8 mouse cellular contexts compared by ENCODE assay signal in genomic region chr13:112744061-112744849, GRCm38 (mm10). TPM values are rescaled to one million over a fixed set of nuclear protein-coding genes. Genes with fewer than 3 reads are reported as not detected.
DNase-seq lines count a peak whose midpoint lies in the region; ATAC-seq and TF ChIP-seq lines count a peak whose summit lies in the region.

No protein-coding gene starts in this region.

- TF ChIP-seq EP300 in liver, postnatal 0 days (IDR thresholded peaks at IDR 0.05; ENCODE audit: low read depth), result no peak

- TF ChIP-seq POLR2A in kidney, adult 2 months (IDR thresholded peaks at IDR 0.05; ENCODE audit: low read depth, low read length), result no peak
- TF ChIP-seq POLR2A in embryonic fibroblast, embryonic 13.5 days (IDR thresholded peaks at IDR 0.05; ENCODE audit: low read depth, low read length), result no peak

- no peaks in the 10 kb centered on the region for H3K27me3 ChIP-seq in kidney, adult 2 months (replicated peaks; ENCODE audit: control insufficient read depth, insufficient read depth, low read length)
- H3K27me3 ChIP-seq in heart, embryonic 15.5 days, result no peaks in the 10 kb centered on the region
- no peaks in the 10 kb centered on the region for H3K27me3 ChIP-seq in liver, postnatal 0 days (ENCODE audit: insufficient read depth, low read length)

- H3K27ac ChIP-seq in kidney, adult 2 months (ENCODE audit: insufficient read depth, low read depth, low read length), result peak overlapping the region; percentile 44
- peak overlapping the region; percentile 59 for H3K27ac ChIP-seq in embryonic fibroblast, embryonic 13.5 days (ENCODE audit: insufficient read depth, low read length)
- peak overlapping the region; percentile 45 for H3K27ac ChIP-seq in heart, embryonic 15.5 days
- peak overlapping the region; percentile 93 for H3K27ac ChIP-seq in liver, postnatal 0 days (ENCODE audit: low read depth)

- no peak overlapping the region for H3K4me3 ChIP-seq in kidney, adult 2 months (ENCODE audit: insufficient read depth, low read depth, low read length)
- no peak overlapping the region for H3K4me3 ChIP-seq in embryonic fibroblast, embryonic 13.5 days (ENCODE audit: insufficient read depth, low read length)
- no peak overlapping the region for H3K4me3 ChIP-seq in heart, embryonic 15.5 days
- H3K4me3 ChIP-seq in liver, postnatal 0 days (ENCODE audit: low read depth, low read length), result no peak overlapping the region

- TF ChIP-seq CTCF in kidney, adult 2 months (conservative IDR thresholded peaks at IDR 0.05; ENCODE audit: insufficient read depth, insufficient read length, low read depth, low read length), result no peak
- TF ChIP-seq CTCF in embryonic fibroblast, embryonic 13.5 days (IDR thresholded peaks at IDR 0.05; ENCODE audit: borderline replicate concordance, insufficient read depth, low read length), result no peak
- TF ChIP-seq CTCF in liver, postnatal 0 days (IDR thresholded peaks at IDR 0.05; ENCODE audit: low read depth), result no peak

- H3K4me1 ChIP-seq in kidney, adult 2 months (ENCODE audit: control insufficient read depth, insufficient read depth, low read length), result peaks cover 6% of the 10 kb centered on the region
- peaks cover 9% of the 10 kb centered on the region for H3K4me1 ChIP-seq in embryonic fibroblast, embryonic 13.5 days (ENCODE audit: control insufficient read depth, insufficient read depth, low read length)
- peaks cover 3% of the 10 kb centered on the region; the same call in 1 of the 2 replicates for H3K4me1 ChIP-seq in heart, embryonic 15.5 days (replicated peaks)
- H3K4me1 ChIP-seq in liver, postnatal 0 days (ENCODE audit: insufficient read depth), result peaks cover 38% of the 10 kb centered on the region

- peak; percentile 72 for DNase-seq in kidney, adult 2 months
- no peak for DNase-seq in kidney, postnatal 10 days
- no peak for DNase-seq in liver, postnatal 0 days
- DNase-seq in thymus, postnatal 4 days, result no peak

- H3K4me2 ChIP-seq in heart, embryonic 15.5 days, result no peak overlapping the region
- H3K4me2 ChIP-seq in liver, postnatal 0 days (ENCODE audit: low read depth, low read length), result no peak overlapping the region

- 74% methylated on average over 15 of the region's 15 CpGs for WGBS in kidney, adult 2 months
- 70% methylated on average over 15 of the region's 15 CpGs for WGBS in heart, embryonic 15.5 days
- WGBS in liver, postnatal 0 days (ENCODE audit: insufficient replicate concordance), result 85% methylated on average over 15 of the region's 15 CpGs

- no peaks in the 10 kb centered on the region for H3K36me3 ChIP-seq in kidney, adult 2 months (ENCODE audit: control insufficient read depth, insufficient read depth, low read length)
- H3K36me3 ChIP-seq in heart, embryonic 15.5 days, result no peaks in the 10 kb centered on the region
- no peaks in the 10 kb centered on the region for H3K36me3 ChIP-seq in liver, postnatal 0 days (replicated peaks; ENCODE audit: insufficient read depth, low read length)

- no peak overlapping the region for H3K9ac ChIP-seq in heart, embryonic 15.5 days
- H3K9ac ChIP-seq in liver, postnatal 0 days (replicated peaks), result no peak overlapping the region

- ATAC-seq in heart, embryonic 15.5 days (replicated peaks; ENCODE audit: insufficient number of reproducible peaks, insufficient read depth, low FRiP score, low read depth), result no peak
- ATAC-seq in liver, postnatal 0 days, result no peak
- no peak for ATAC-seq in granulocyte monocyte progenitor cell, adult 5-6 weeks (replicated peaks; ENCODE audit: poor library complexity, severe bottlenecking)
- no peak for ATAC-seq in CD4-positive, CD25-positive, alpha-beta regulatory T cell, adult 4 months

- H3K9me3 ChIP-seq in heart, embryonic 15.5 days (replicated peaks), result no peaks in the 10 kb centered on the region
- no peaks in the 10 kb centered on the region for H3K9me3 ChIP-seq in liver, postnatal 0 days (ENCODE audit: low read length)

RNA-seq across cellular contexts. Expression of gene Plpp1, which starts 56.3 kb away (rescaled TPM):
- polyA plus RNA-seq in kidney, adult 2 months (2012; rRNA removed), result 98.1 and 123 TPM in 2 replicates
- 175 and 205 TPM in 2 replicates for polyA plus RNA-seq in embryonic fibroblast, embryonic 13.5 days (2011; ENCODE audit: insufficient read length, low read depth, missing spikeins)
- 54.1 and 61.2 TPM in 2 replicates for polyA plus RNA-seq in heart, embryonic 15.5 days (2015; fragmentation: Nextera tagmentation; extraction: Ambion mirVana)
- 44.6 and 55.4 TPM in 2 replicates for polyA plus RNA-seq in liver, postnatal 0 days (2015; fragmentation: Nextera tagmentation; extraction: Ambion mirVana)
- total RNA-seq in granulocyte monocyte progenitor cell, adult 5-6 weeks (2014; fragmentation: Nextera tagmentation), result not detected in 2 replicates
- not detected in 2 replicates for total RNA-seq in granulocyte monocyte progenitor cell, adult 5-6 weeks (2017)
- 1 to 10 TPM; 3.7 to 4.2 TPM for polyA plus RNA-seq in CD4-positive, CD25-positive, alpha-beta regulatory T cell, adult 4 months (2017; shearing (Covaris generic))
